Mouse (Mus musculus): ENCODE data around the gene Ctnna3. TPM values are rescaled to one million over a fixed set of nuclear protein-coding genes. Genes with fewer than 3 reads are reported as not detected.

The Ctnna3 gene
- polyA plus RNA-seq, 1 experiment from 2014 or later: 1.8 TPM

- Histone ChIP-seq H3K27me3 (no peaks in the 10 kb centered on the region), H3K36me3 (no peaks in the 10 kb centered on the region), H3K9me3 (no peaks in the 10 kb centered on the region), H3K9ac (no peak overlapping the region), H3K27ac (replicated peaks) (no peak overlapping the region), H3K4me3 (no peak overlapping the region), H3K4me2 (no peak overlapping the region), H3K4me1 (replicated peaks) (no peaks in the 10 kb centered on the region)
- no peak for ATAC-seq (ENCODE audit: low FRiP score, low read depth)
These were observed 141.7 kb downstream of the Ctnna3 start for GRCm38 (mm10) chr10:63571561-63571960.

GRCm38 (mm10) chr10:63572866-63573265 lies 143.0 kb downstream of the Ctnna3 start:
- no peak for ATAC-seq (ENCODE audit: low FRiP score, low read depth)

GRCm38 (mm10) chr10:63574100-63574609 lies 144.3 kb downstream of the Ctnna3 start:
- WGBS: 83% methylated on average over 7 of the region's 7 CpGs
- no peak overlapping the region for H3K4me3 ChIP-seq
- H3K4me2 ChIP-seq: no peak overlapping the region
- no peaks in the 10 kb centered on the region for H3K27me3 ChIP-seq
- no peak overlapping the region for H3K9ac ChIP-seq
- H3K36me3 ChIP-seq: no peaks in the 10 kb centered on the region
- ATAC-seq (ENCODE audit: low FRiP score, low read depth): no peak
- no peak overlapping the region for H3K27ac ChIP-seq (replicated peaks)
- H3K4me1 ChIP-seq (replicated peaks): no peaks in the 10 kb centered on the region
- H3K9me3 ChIP-seq: no peaks in the 10 kb centered on the region

More at GRCm38 (mm10) chr10:63572866-63573265, 143.0 kb downstream of the Ctnna3 start:
- Histone ChIP-seq H3K27me3 (no peaks in the 10 kb centered on the region), H3K9me3 (no peaks in the 10 kb centered on the region), H3K36me3 (no peaks in the 10 kb centered on the region), H3K4me2 (no peak overlapping the region), H3K27ac (replicated peaks) (no peak overlapping the region), H3K9ac (no peak overlapping the region), H3K4me3 (no peak overlapping the region), H3K4me1 (replicated peaks) (no peaks in the 10 kb centered on the region)
- WGBS: 90% methylated on average over 7 of the region's 7 CpGs

- 0 out of 2 replicates have a peak overlapping the region, but pooled peaks have one; percentile 28 for H3K4me2 ChIP-seq
- WGBS: 5% methylated on average over 14 of the region's 14 CpGs
- ATAC-seq (ENCODE audit: low FRiP score, low read depth): peak; percentile 88
These were observed 152.7 kb downstream of the Ctnna3 start for GRCm38 (mm10) chr10:63582608-63583007.

GRCm38 (mm10) chr10:63583798-63584374 lies 154.0 kb downstream of the Ctnna3 start:
- no peak overlapping the region for H3K27ac ChIP-seq (replicated peaks)
- H3K4me2 ChIP-seq: peak overlapping the region; percentile 23; the same call in 1 of the 2 replicates
- no peaks in the 10 kb centered on the region for H3K4me1 ChIP-seq (replicated peaks)
- no peak overlapping the region for H3K9ac ChIP-seq
- H3K27me3 ChIP-seq: no peaks in the 10 kb centered on the region
- WGBS: 83% methylated on average over 20 of the region's 20 CpGs
- H3K9me3 ChIP-seq: no peaks in the 10 kb centered on the region
- H3K4me3 ChIP-seq: no peak overlapping the region
- no peak for ATAC-seq (ENCODE audit: low FRiP score, low read depth)
- no peaks in the 10 kb centered on the region for H3K36me3 ChIP-seq

More at GRCm38 (mm10) chr10:63582608-63583007, 152.7 kb downstream of the Ctnna3 start:
- no peak overlapping the region for H3K27ac ChIP-seq (replicated peaks)
- H3K36me3 ChIP-seq: no peaks in the 10 kb centered on the region
- no peak overlapping the region for H3K9ac ChIP-seq
- no peaks in the 10 kb centered on the region for H3K9me3 ChIP-seq
- no peaks in the 10 kb centered on the region for H3K4me1 ChIP-seq (replicated peaks)
- no peak overlapping the region for H3K4me3 ChIP-seq
- no peaks in the 10 kb centered on the region for H3K27me3 ChIP-seq

GRCm38 (mm10) chr10:63599417-63599816 lies 169.5 kb downstream of the Ctnna3 start:
- H3K4me1 ChIP-seq (replicated peaks): no peaks in the 10 kb centered on the region
- 94% methylated on average over 5 of the region's 5 CpGs for WGBS
- no peak overlapping the region for H3K4me2 ChIP-seq
- ATAC-seq (ENCODE audit: low FRiP score, low read depth): no peak
- H3K27ac ChIP-seq (replicated peaks): no peak overlapping the region
- no peaks in the 10 kb centered on the region for H3K27me3 ChIP-seq
- no peaks in the 10 kb centered on the region for H3K36me3 ChIP-seq
- no peak overlapping the region for H3K9ac ChIP-seq
- H3K9me3 ChIP-seq: no peaks in the 10 kb centered on the region
- no peak overlapping the region for H3K4me3 ChIP-seq

- Histone ChIP-seq H3K27ac (replicated peaks) (no peak overlapping the region), H3K4me2 (no peak overlapping the region), H3K9me3 (no peaks in the 10 kb centered on the region), H3K27me3 (no peaks in the 10 kb centered on the region), H3K4me1 (replicated peaks) (no peaks in the 10 kb centered on the region), H3K9ac (no peak overlapping the region), H3K36me3 (no peaks in the 10 kb centered on the region), H3K4me3 (no peak overlapping the region)
- 81% methylated on average over 2 of the region's 2 CpGs for WGBS
- no peak for ATAC-seq (ENCODE audit: low FRiP score, low read depth)
These were observed 171.3 kb downstream of the Ctnna3 start for GRCm38 (mm10) chr10:63601206-63601605.

- H3K4me1 ChIP-seq (replicated peaks): no peaks in the 10 kb centered on the region
- H3K9me3 ChIP-seq: no peaks in the 10 kb centered on the region
- H3K27me3 ChIP-seq: no peaks in the 10 kb centered on the region
- no peak overlapping the region for H3K4me3 ChIP-seq
- H3K27ac ChIP-seq (replicated peaks): no peak overlapping the region
- H3K36me3 ChIP-seq: no peaks in the 10 kb centered on the region
- H3K9ac ChIP-seq: no peak overlapping the region
- no peak for ATAC-seq (ENCODE audit: low FRiP score, low read depth)
- H3K4me2 ChIP-seq: no peak overlapping the region
- 67% methylated on average over 1 of the region's 1 CpGs for WGBS
These were observed 198.6 kb downstream of the Ctnna3 start for GRCm38 (mm10) chr10:63628546-63628945.

- H3K4me3 ChIP-seq: no peak overlapping the region
- H3K27ac ChIP-seq (replicated peaks): no peak overlapping the region
- no peaks in the 10 kb centered on the region for H3K27me3 ChIP-seq
- H3K4me1 ChIP-seq (replicated peaks): no peaks in the 10 kb centered on the region
- no peak for ATAC-seq (ENCODE audit: low FRiP score, low read depth)
- H3K9ac ChIP-seq: no peak overlapping the region
- H3K36me3 ChIP-seq: no peaks in the 10 kb centered on the region
- H3K9me3 ChIP-seq: no peaks in the 10 kb centered on the region
- no peak overlapping the region for H3K4me2 ChIP-seq
- 88% methylated on average over 1 of the region's 1 CpGs for WGBS
These were observed 204.0 kb downstream of the Ctnna3 start for GRCm38 (mm10) chr10:63633915-63634314.

- Histone ChIP-seq H3K27me3 (no peaks in the 10 kb centered on the region), H3K4me2 (no peak overlapping the region), H3K4me1 (replicated peaks) (no peaks in the 10 kb centered on the region), H3K4me3 (no peak overlapping the region), H3K36me3 (no peaks in the 10 kb centered on the region), H3K27ac (replicated peaks) (no peak overlapping the region), H3K9ac (no peak overlapping the region), H3K9me3 (no peaks in the 10 kb centered on the region)
- ATAC-seq (ENCODE audit: low FRiP score, low read depth): no peak
- WGBS: 87% methylated on average over 5 of the region's 5 CpGs
These were observed 208.1 kb downstream of the Ctnna3 start for GRCm38 (mm10) chr10:63637987-63638386.

GRCm38 (mm10) chr10:63647300-63647699 lies 217.4 kb downstream of the Ctnna3 start:
- Histone ChIP-seq H3K27ac (replicated peaks) (no peak overlapping the region), H3K4me3 (no peak overlapping the region)

GRCm38 (mm10) chr10:63650307-63650706 lies 220.4 kb downstream of the Ctnna3 start:
- no peak overlapping the region for H3K4me3 ChIP-seq
- H3K27ac ChIP-seq (replicated peaks): no peak overlapping the region
- no peaks in the 10 kb centered on the region for H3K36me3 ChIP-seq
- no peak overlapping the region for H3K4me2 ChIP-seq
- ATAC-seq (ENCODE audit: low FRiP score, low read depth): no peak
- no peaks in the 10 kb centered on the region for H3K4me1 ChIP-seq (replicated peaks)
- no peaks in the 10 kb centered on the region for H3K9me3 ChIP-seq
- H3K9ac ChIP-seq: no peak overlapping the region
- WGBS: 74% methylated on average over 3 of the region's 3 CpGs
- no peaks in the 10 kb centered on the region for H3K27me3 ChIP-seq

More at GRCm38 (mm10) chr10:63647300-63647699, 217.4 kb downstream of the Ctnna3 start:
- no peak for ATAC-seq (ENCODE audit: low FRiP score, low read depth)
- no peaks in the 10 kb centered on the region for H3K27me3 ChIP-seq
- no peaks in the 10 kb centered on the region for H3K4me1 ChIP-seq (replicated peaks)
- 14% methylated on average over 3 of the region's 3 CpGs for WGBS
- H3K9me3 ChIP-seq: no peaks in the 10 kb centered on the region
- H3K9ac ChIP-seq: no peak overlapping the region
- H3K4me2 ChIP-seq: no peak overlapping the region
- H3K36me3 ChIP-seq: no peaks in the 10 kb centered on the region

GRCm38 (mm10) chr10:63652887-63653286 lies 223.0 kb downstream of the Ctnna3 start:
- Histone ChIP-seq H3K27ac (replicated peaks) (no peak overlapping the region), H3K9me3 (no peaks in the 10 kb centered on the region), H3K27me3 (no peaks in the 10 kb centered on the region), H3K4me2 (no peak overlapping the region), H3K36me3 (no peaks in the 10 kb centered on the region), H3K4me3 (no peak overlapping the region), H3K4me1 (replicated peaks) (no peaks in the 10 kb centered on the region), H3K9ac (no peak overlapping the region)
- 84% methylated on average over 9 of the region's 9 CpGs for WGBS
- no peak for ATAC-seq (ENCODE audit: low FRiP score, low read depth)
